Mouse (Mus musculus): ENCODE measurements around the gene Ripply2.

DNA sequence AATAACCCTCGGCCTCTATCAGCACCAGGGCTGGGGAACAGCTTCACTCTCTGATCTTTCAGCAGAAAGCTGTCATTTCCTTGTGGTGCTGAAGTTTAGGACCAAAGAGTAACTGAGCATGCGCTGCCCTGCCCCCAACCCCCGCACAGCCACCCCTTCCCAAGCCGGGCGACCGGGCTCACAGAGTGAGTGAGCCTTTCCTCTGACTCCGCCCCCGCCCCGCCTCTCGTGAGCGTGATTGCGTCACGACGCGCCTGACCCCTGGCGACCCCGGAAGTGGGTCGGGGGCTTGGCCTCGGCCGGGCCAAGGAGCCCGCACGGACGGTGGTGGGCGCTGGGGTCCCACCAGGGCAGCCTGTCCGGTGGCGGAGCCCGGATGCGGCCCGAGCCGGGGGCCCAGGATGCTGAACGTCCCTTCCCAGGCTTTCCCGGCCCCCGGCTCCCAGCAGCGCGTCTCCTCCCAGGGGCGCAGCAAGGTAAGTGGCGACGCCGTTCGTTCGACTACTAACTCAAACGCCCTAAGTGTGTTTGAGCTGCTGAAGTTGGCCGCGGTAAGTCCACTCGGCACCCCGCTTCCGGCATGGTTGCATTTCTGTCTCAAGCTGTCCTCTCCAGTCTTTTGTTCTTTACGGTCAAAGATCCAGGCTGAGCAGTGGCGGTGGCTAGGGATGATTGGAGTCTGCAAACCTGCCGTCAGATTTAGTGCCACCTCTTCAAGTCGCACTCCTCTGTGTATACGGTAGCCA lies 6.6 kb downstream of the Ripply2 start, which contains the start of gene Cyb5r4:
- TF ChIP-seq POLR2A (IDR thresholded peaks at IDR 0.05; ENCODE audit: insufficient read depth, low read depth, low read length) (peak; percentile 64), CTCF (IDR thresholded peaks at IDR 0.05) (no peak)
